Mouse (Mus musculus): Measurements from ENCODE around the gene Gm10638.

Gene Gm10638

GRCm38 (mm10) chr8:86745221-86745934, at the start of gene Gm10638, which contains the start of gene Siah1a:
TSS of gene Gm10638 (plus strand) at chr8:86745699.
TSS of gene Siah1a (minus strand) at chr8:86745934.
- DNase-seq (ENCODE audit: low spot score), result peak; percentile 52

GRCm38 (mm10) chr8:86695703-86696102, 49.8 kb upstream of the Gm10638 start:
- DNase-seq (ENCODE audit: low spot score), result no peak

- DNase-seq (ENCODE audit: low spot score), result no peak
Measured at GRCm38 (mm10) chr8:86698811-86699421, 46.6 kb upstream of the Gm10638 start.

- no peak for DNase-seq (ENCODE audit: low spot score)
Measured at GRCm38 (mm10) chr8:86699471-86699870, 46.0 kb upstream of the Gm10638 start.

GRCm38 (mm10) chr8:86702453-86702852, 43.0 kb upstream of the Gm10638 start:
- no peak for DNase-seq (ENCODE audit: low spot score)

GRCm38 (mm10) chr8:86705317-86705716, 40.2 kb upstream of the Gm10638 start:
- no peak for DNase-seq (ENCODE audit: low spot score)

GRCm38 (mm10) chr8:86706756-86707155, 38.7 kb upstream of the Gm10638 start:
- DNase-seq (ENCODE audit: low spot score), result no peak

- no peak for DNase-seq (ENCODE audit: low spot score)
Measured at GRCm38 (mm10) chr8:86707873-86708272, 37.6 kb upstream of the Gm10638 start.

GRCm38 (mm10) chr8:86712594-86712993, 32.9 kb upstream of the Gm10638 start:
- DNase-seq (ENCODE audit: low spot score), result no peak

- DNase-seq (ENCODE audit: low spot score), result no peak
Measured at GRCm38 (mm10) chr8:86713407-86714188, 31.9 kb upstream of the Gm10638 start.

- no peak for DNase-seq (ENCODE audit: low spot score)
Measured at GRCm38 (mm10) chr8:86718332-86718994, 27.0 kb upstream of the Gm10638 start.

- DNase-seq (ENCODE audit: low spot score), result no peak
Measured at GRCm38 (mm10) chr8:86719368-86719767, 26.1 kb upstream of the Gm10638 start.

GRCm38 (mm10) chr8:86720756-86721459, 24.6 kb upstream of the Gm10638 start:
- DNase-seq (ENCODE audit: low spot score), result no peak

GRCm38 (mm10) chr8:86721490-86721889, 24.0 kb upstream of the Gm10638 start:
- no peak for DNase-seq (ENCODE audit: low spot score)

GRCm38 (mm10) chr8:86726959-86727358, 18.5 kb upstream of the Gm10638 start:
- DNase-seq (ENCODE audit: low spot score), result no peak

- no peak for DNase-seq (ENCODE audit: low spot score)
Measured at GRCm38 (mm10) chr8:86728224-86728950, 17.1 kb upstream of the Gm10638 start.

- DNase-seq (ENCODE audit: low spot score), result no peak
Measured at GRCm38 (mm10) chr8:86730303-86730702, 15.2 kb upstream of the Gm10638 start.

- no peak for DNase-seq (ENCODE audit: low spot score)
Measured at GRCm38 (mm10) chr8:86730860-86731259, 14.6 kb upstream of the Gm10638 start.

- DNase-seq (ENCODE audit: low spot score), result no peak
Measured at GRCm38 (mm10) chr8:86734171-86734570, 11.3 kb upstream of the Gm10638 start.

GRCm38 (mm10) chr8:86734954-86735353, 10.5 kb upstream of the Gm10638 start:
- DNase-seq (ENCODE audit: low spot score), result no peak

All from urinary bladder, postnatal 25 days (tissue).